Mouse (Mus musculus): Measurements from ENCODE around the gene Emd. TPM values are rescaled to one million over a fixed set of nuclear protein-coding genes. Genes with fewer than 3 reads are reported as not detected.

The Emd gene
- total and polyA plus RNA-seq, 3 experiments, result 33.8 to 49.5 (median 37.6) TPM

GRCm38 (mm10) chrX:74240332-74240731, 14.2 kb upstream of the Emd start:
- Histone ChIP-seq H3K27ac (no peak overlapping the region), H3K27me3 (ENCODE audit: control insufficient read depth, insufficient read depth, low read length) (no peaks in the 10 kb centered on the region), H3K36me3 (ENCODE audit: control insufficient read depth, insufficient read depth, low read length) (no peaks in the 10 kb centered on the region; the same call in 1 of the 2 replicates), H3K4me1 (ENCODE audit: control insufficient read depth, insufficient read depth, low read length) (no peaks in the 10 kb centered on the region), H3K79me2 (replicated peaks; ENCODE audit: control insufficient read depth, insufficient read depth, low read length) (no peaks in the 10 kb centered on the region), H3K9ac (ENCODE audit: low read depth, low read length) (no peak overlapping the region), H3K4me3 (no peak overlapping the region)
- WGBS, result 83% methylated on average over 4 of the region's 4 CpGs
- DNase-seq, result no peak
- intact Hi-C loops (cut with DNase I), result loop anchor here (5.0 to 10.0 kb wide), 2 partner anchors 123 to 156 kb away; no protein-coding TSS in a partner anchor
- TF ChIP-seq EP300 (IDR thresholded peaks at IDR 0.05; ENCODE audit: insufficient read depth, low read depth, low read length) (no peak), CTCF (IDR thresholded peaks at IDR 0.05) (no peak), POLR2A (IDR thresholded peaks at IDR 0.05; ENCODE audit: insufficient read depth, low read depth, low read length) (no peak)

DNA sequence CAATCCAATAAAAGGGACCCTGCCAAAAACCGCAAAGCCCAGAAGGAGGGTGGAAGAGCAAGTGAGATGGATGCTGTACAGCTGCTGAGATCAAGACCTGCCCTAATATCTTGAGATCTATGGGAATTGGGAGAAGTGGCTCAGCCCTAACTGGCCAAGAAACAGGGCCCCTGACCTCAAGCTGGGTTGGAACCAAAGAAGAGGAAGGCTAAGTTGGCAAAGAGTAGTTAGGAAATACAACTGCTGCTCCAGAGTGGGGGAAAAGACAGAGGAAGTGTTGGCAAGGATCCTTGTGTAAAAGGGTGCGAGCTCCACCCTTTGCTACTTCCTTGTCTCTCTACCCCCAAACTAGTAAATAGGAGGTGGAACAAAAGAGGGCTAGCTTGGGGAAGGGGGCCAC, 11.1 kb upstream of the Emd start:
- Histone ChIP-seq H3K36me3 (ENCODE audit: control insufficient read depth, insufficient read depth, low read length) (no peaks in the 10 kb centered on the region), H3K27ac (peak overlapping the region; percentile 70), H3K4me1 (ENCODE audit: control insufficient read depth, insufficient read depth, low read length) (no peaks in the 10 kb centered on the region), H3K79me2 (replicated peaks; ENCODE audit: control insufficient read depth, insufficient read depth, low read length) (no peaks in the 10 kb centered on the region), H3K27me3 (ENCODE audit: control insufficient read depth, insufficient read depth, low read length) (no peaks in the 10 kb centered on the region), H3K9ac (ENCODE audit: low read depth, low read length) (no peak overlapping the region; the same call in 1 of the 2 replicates), H3K4me3 (no peak overlapping the region)
- TF ChIP-seq CTCF (IDR thresholded peaks at IDR 0.05) (no peak), POLR2A (IDR thresholded peaks at IDR 0.05; ENCODE audit: insufficient read depth, low read depth, low read length) (no peak), EP300 (IDR thresholded peaks at IDR 0.05; ENCODE audit: insufficient read depth, low read depth, low read length) (no peak)
- WGBS, result 48% methylated on average over 2 of the region's 2 CpGs
- no peak for DNase-seq
- intact Hi-C loops (cut with DNase I), result loop anchor here (5.0 to 10.0 kb wide), 2 partner anchors 126 to 159 kb away; no protein-coding TSS in a partner anchor

DNA sequence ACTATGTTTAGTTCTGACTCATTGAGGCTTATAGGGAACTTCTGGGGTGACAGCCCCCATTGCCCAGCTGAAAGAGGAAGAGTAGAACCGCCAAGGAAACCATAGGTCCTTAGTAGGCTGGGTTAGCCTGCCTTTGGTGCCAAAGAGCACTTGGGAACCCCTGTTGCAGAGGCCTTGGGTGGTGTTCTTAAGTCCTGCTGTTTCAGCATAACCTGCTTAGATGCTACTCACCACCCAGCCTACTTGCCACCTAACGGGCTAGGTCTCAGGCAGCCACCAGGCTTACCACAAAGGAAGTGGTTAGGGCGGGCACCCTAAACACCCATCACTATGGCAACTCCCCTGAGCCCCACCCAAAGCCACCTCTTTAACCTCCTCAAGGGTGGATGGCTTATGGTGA, 10.7 kb upstream of the Emd start:
- no peaks in the 10 kb centered on the region for H3K27me3 ChIP-seq (ENCODE audit: control insufficient read depth, insufficient read depth, low read length)
- peak overlapping the region; percentile 47 for H3K9ac ChIP-seq (ENCODE audit: low read depth, low read length)
- H3K4me3 ChIP-seq, result peak overlapping the region; percentile 19; the same call in 1 of the 2 replicates
- H3K27ac ChIP-seq, result peak overlapping the region; percentile 70
- WGBS, result 48% methylated on average over 3 of the region's 3 CpGs
- TF ChIP-seq POLR2A (IDR thresholded peaks at IDR 0.05; ENCODE audit: insufficient read depth, low read depth, low read length), result no peak
- TF ChIP-seq CTCF (IDR thresholded peaks at IDR 0.05), result no peak
- no peak for TF ChIP-seq EP300 (IDR thresholded peaks at IDR 0.05; ENCODE audit: insufficient read depth, low read depth, low read length)
- H3K36me3 ChIP-seq (ENCODE audit: control insufficient read depth, insufficient read depth, low read length), result no peaks in the 10 kb centered on the region
- no peaks in the 10 kb centered on the region for H3K79me2 ChIP-seq (replicated peaks; ENCODE audit: control insufficient read depth, insufficient read depth, low read length)
- H3K4me1 ChIP-seq (ENCODE audit: control insufficient read depth, insufficient read depth, low read length), result no peaks in the 10 kb centered on the region; the same call in 1 of the 2 replicates
- DNase-seq, result peak; percentile 34 to 51
- intact Hi-C loops (cut with DNase I), result loop anchor here (2.0 to 10.0 kb wide), 3 partner anchors 127 to 277 kb away; partner anchors contain the start of gene Hcfc1

DNA sequence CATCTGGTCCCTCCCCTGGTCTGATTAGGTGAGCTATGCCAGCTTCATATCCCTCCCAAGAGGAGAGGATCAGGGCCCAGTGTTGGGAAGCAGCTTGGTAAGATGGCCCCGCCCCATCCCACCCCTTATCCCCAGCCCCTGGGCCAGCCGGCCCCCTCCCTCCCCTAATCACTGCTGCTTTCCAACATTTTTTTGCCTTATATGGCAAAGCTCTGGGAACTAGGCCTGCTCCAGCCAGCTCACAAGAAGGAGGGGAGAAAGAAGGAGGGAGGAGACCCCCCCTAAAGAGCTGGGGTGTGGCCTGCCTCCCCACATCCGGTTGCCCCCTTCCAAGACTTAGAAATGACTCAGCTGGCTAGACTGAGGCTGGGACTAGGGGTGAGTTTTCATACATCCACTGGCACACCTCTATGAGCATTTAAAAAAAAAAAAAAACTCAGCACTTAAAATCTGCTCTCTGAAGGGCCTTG, 9.8 kb upstream of the Emd start:
- no peaks in the 10 kb centered on the region for H3K36me3 ChIP-seq (ENCODE audit: control insufficient read depth, insufficient read depth, low read length)
- H3K9ac ChIP-seq (ENCODE audit: low read depth, low read length), result peak overlapping the region; percentile 42; the same call in 1 of the 2 replicates
- H3K27ac ChIP-seq, result peak overlapping the region; percentile 91
- intact Hi-C loops (cut with DNase I), result loop anchor here (2.0 to 10.0 kb wide), 7 partner anchors 38 to 278 kb away; partner anchors contain the start of genes Dnase1l1, G6pdx, Hcfc1 and Irak1
- 14% methylated on average over 3 of the region's 3 CpGs for WGBS
- no peaks in the 10 kb centered on the region for H3K79me2 ChIP-seq (replicated peaks; ENCODE audit: control insufficient read depth, insufficient read depth, low read length)
- no peaks in the 10 kb centered on the region for H3K27me3 ChIP-seq (ENCODE audit: control insufficient read depth, insufficient read depth, low read length)
- peak; percentile 62 to 78 for DNase-seq
- peaks cover 3% of the 10 kb centered on the region for H3K4me1 ChIP-seq (ENCODE audit: control insufficient read depth, insufficient read depth, low read length)
- TF ChIP-seq CTCF (IDR thresholded peaks at IDR 0.05), result no peak
- TF ChIP-seq POLR2A (IDR thresholded peaks at IDR 0.05; ENCODE audit: insufficient read depth, low read depth, low read length), result no peak
- 0 out of 2 replicates have a peak, but pooled peaks have one; percentile 9 for TF ChIP-seq EP300 (IDR thresholded peaks at IDR 0.05; ENCODE audit: insufficient read depth, low read depth, low read length)
- H3K4me3 ChIP-seq, result peak overlapping the region; percentile 60

- intact Hi-C loops (cut with DNase I), result loop anchor here (2.0 to 10.0 kb wide), 6 partner anchors 37 to 278 kb away; partner anchors contain the start of genes Dnase1l1, G6pdx, Hcfc1 and Irak1
- H3K79me2 ChIP-seq (replicated peaks; ENCODE audit: control insufficient read depth, insufficient read depth, low read length), result no peaks in the 10 kb centered on the region
- peak overlapping the region; percentile 60 for H3K4me3 ChIP-seq
- no peak for DNase-seq
- H3K27ac ChIP-seq, result peak overlapping the region; percentile 91
- peaks cover 3% of the 10 kb centered on the region for H3K4me1 ChIP-seq (ENCODE audit: control insufficient read depth, insufficient read depth, low read length)
- no peaks in the 10 kb centered on the region for H3K27me3 ChIP-seq (ENCODE audit: control insufficient read depth, insufficient read depth, low read length)
- 28% methylated on average over 1 of the region's 1 CpGs for WGBS
- no peaks in the 10 kb centered on the region for H3K36me3 ChIP-seq (ENCODE audit: control insufficient read depth, insufficient read depth, low read length)
- H3K9ac ChIP-seq (ENCODE audit: low read depth, low read length), result peak overlapping the region; percentile 57; the same call in 1 of the 2 replicates
- TF ChIP-seq CTCF (IDR thresholded peaks at IDR 0.05) (no peak), EP300 (IDR thresholded peaks at IDR 0.05; ENCODE audit: insufficient read depth, low read depth, low read length) (no peak), POLR2A (IDR thresholded peaks at IDR 0.05; ENCODE audit: insufficient read depth, low read depth, low read length) (no peak)
Observed at GRCm38 (mm10) chrX:74245107-74245506, 9.4 kb upstream of the Emd start.

DNA sequence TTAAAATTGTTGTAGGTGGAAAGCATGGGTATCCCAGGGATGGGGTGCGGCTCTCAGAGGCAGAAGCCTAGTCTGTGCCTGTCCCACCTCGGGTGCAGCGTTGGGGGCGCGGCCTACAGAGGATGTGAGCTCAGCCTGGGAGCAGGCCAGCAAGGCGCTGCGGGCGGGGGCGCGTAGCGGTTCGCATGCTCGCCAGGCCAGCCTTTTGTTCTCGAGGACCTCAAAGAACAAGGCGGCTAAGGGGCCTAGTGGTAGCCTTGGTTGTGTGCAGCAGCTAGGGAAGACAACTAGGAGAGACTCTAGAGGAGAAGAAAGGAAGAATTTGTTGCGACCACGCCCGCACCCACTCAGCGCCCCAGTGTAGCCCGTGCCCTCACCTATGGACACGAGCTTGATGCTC, 8.8 kb upstream of the Emd start:
- DNase-seq, result peak; percentile 86 to 89
- H3K4me1 ChIP-seq (ENCODE audit: control insufficient read depth, insufficient read depth, low read length), result peaks cover 3% of the 10 kb centered on the region
- no peaks in the 10 kb centered on the region for H3K79me2 ChIP-seq (replicated peaks; ENCODE audit: control insufficient read depth, insufficient read depth, low read length)
- WGBS, result 29% methylated on average over 21 of the region's 21 CpGs
- H3K36me3 ChIP-seq (ENCODE audit: control insufficient read depth, insufficient read depth, low read length), result no peaks in the 10 kb centered on the region
- H3K27me3 ChIP-seq (ENCODE audit: control insufficient read depth, insufficient read depth, low read length), result no peaks in the 10 kb centered on the region
- H3K9ac ChIP-seq (ENCODE audit: low read depth, low read length), result peak overlapping the region; percentile 57
- H3K4me3 ChIP-seq, result peak overlapping the region; percentile 60
- TF ChIP-seq EP300 (IDR thresholded peaks at IDR 0.05; ENCODE audit: insufficient read depth, low read depth, low read length) (0 out of 2 replicates have a peak, but pooled peaks have one; percentile 8), POLR2A (IDR thresholded peaks at IDR 0.05; ENCODE audit: insufficient read depth, low read depth, low read length) (peak; percentile 73), CTCF (IDR thresholded peaks at IDR 0.05) (no peak)
- intact Hi-C loops (cut with DNase I), result loop anchor here (2.0 to 10.0 kb wide), 6 partner anchors 37 to 279 kb away; partner anchors contain the start of genes Dnase1l1, G6pdx, Hcfc1 and Irak1
- H3K27ac ChIP-seq, result peak overlapping the region; percentile 91

Measured in heart, adult 2 months (tissue).